Mouse (Mus musculus) liver, embryonic 16.5 days (tissue): ENCODE measurements at regions not wholly inside any gene's neighbourhood (a gene's known extent, or its start where the extent isn't known, plus 50 kb on each side); places are given as distances from the start of the nearest gene placed in this dataset.

Experiments
- ATAC-seq: fragments of 200-750 bp; cut with Nextera tagmentation; 2 replicates; pipeline ENCODE4 v1.8.0; 2017; ENCODE audit warnings: low read depth, mild to moderate bottlenecking, moderate number of reproducible peaks, moderate library complexity
- H3K27ac ChIP-seq: fragments of 300-500 bp; sonication (generic); 2 replicates; pipeline ENCODE4 v1.5.1; 2014; ENCODE audit warnings: mild to moderate bottlenecking, low read length
- H3K27me3 ChIP-seq: fragments of 300-500 bp; sonication (generic); 2 replicates; pipeline ENCODE4 v1.6.1; 2014; ENCODE audit warnings: low read depth, low read length, mixed read lengths; ENCODE audit not compliant: control insufficient read depth, insufficient read depth
- H3K36me3 ChIP-seq: fragments of 300-500 bp; sonication (generic); 2 replicates; pipeline ENCODE4 v1.6.1; 2014; ENCODE audit warnings: mild to moderate bottlenecking; ENCODE audit not compliant: control insufficient read depth, insufficient read depth
- H3K4me1 ChIP-seq: fragments of 300-500 bp; sonication (generic); 2 replicates; pipeline ENCODE4 v1.6.1; 2014; ENCODE audit warnings: low read depth, low read length, mixed read lengths; ENCODE audit not compliant: control insufficient read depth
- H3K4me2 ChIP-seq: fragments of 300-500 bp; sonication (generic); 2 replicates; pipeline ENCODE4 v1.6.1; 2014; ENCODE audit warnings: low read depth, low read length, mixed read lengths
- H3K4me3 ChIP-seq: fragments of 300-500 bp; sonication (generic); 2 replicates; pipeline ENCODE4 v1.5.1; 2014; ENCODE audit warnings: low read depth, mild to moderate bottlenecking, low read length
- H3K9ac ChIP-seq: fragments of 300-500 bp; sonication (generic); 2 replicates; pipeline ENCODE4 v1.6.1; 2014; ENCODE audit warnings: low read depth, low read length
- H3K9me3 ChIP-seq: fragments of 300-500 bp; sonication (generic); replicated peaks from 2 replicates; pipeline ENCODE4 v1.6.1; 2016; ENCODE audit warnings: low read length; ENCODE audit not compliant: control insufficient read depth
- WGBS: fragments of 180-500 bp; shearing (Covaris S2); extraction: QIAGEN DNeasy Blood & Tissue Kit; methylation state at CpG from one replicate; pipeline ENCODE4 v1.1.7; 2014; ENCODE audit not compliant: insufficient replicate concordance; 5-methylcytosine and 5-hydroxymethylcytosine counted together

DNA sequence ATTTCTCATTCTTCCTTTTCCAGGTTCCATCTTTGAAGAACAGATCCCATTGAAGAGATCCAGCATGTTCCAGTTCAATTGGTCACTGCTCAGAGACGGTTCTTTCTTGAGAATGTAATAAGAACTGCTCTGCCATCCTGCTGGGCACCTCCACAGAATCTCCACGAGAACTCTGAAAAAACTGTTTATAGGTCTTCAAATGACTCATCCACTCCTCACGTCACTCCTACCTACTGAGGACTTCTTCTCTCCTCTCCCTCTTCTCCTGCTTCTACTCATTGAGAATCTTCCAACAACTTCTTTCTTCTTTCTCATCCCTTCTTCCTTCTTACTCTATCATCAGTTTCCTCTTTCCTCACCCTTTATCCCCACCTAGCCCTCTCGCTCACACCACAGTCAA, 294.6 kb upstream of the Adgrl2 start:
- WGBS = 70% methylated on average over 4 of the region's 4 CpGs
- Histone ChIP-seq H3K4me3 (no peak overlapping the region), H3K4me2 (no peak overlapping the region), H3K36me3 (no peaks in the 10 kb centered on the region), H3K9ac (no peak overlapping the region), H3K27ac (no peak overlapping the region), H3K9me3 (no peaks in the 10 kb centered on the region), H3K4me1 (no peaks in the 10 kb centered on the region), H3K27me3 (no peaks in the 10 kb centered on the region)
- no peak for ATAC-seq

DNA sequence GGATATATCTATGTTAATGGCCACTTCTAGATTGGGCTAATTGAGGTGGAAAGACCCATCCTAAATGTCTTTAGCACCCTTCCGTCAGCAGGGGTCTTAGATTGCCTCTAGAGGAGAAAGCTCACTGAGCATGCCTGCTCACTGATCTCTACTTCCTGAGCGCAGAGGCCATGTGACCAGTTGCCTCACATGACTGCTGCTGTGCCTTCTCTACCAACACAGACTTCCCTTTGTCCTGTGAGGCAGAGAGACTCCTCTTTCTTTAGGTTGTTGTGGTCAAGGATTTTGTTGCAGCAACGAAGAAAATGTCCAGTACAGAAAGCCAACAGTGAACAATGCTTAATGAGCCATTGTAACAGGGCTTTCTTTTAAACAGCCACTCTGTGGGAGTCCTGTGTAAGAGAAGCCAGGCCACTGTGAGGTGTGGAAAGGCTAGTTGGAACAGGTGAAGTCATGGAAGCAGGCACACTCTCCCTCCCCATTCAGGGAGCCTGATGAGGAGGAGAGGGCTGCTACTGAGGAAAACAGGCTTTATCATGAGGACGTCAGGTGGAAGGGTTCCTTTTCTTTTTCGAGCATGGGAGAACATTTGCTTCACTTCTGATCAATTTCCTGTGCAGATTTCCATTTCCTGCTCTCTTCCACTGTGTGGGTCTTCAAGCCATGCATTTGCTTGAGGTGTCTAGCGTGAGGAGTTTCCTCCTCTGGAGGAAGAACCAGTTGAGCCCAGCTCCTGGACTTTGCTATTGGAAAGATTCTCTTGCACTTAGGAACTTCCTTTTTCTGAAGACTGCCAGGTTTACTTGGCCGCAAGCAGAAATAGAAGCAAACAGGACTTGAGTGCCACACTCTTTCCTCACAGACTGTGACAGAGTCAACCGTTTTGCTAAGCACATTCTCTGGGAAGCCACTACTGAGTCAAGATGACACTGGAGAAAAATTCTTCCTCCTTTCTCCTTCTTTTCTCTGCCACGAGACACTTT, 290.7 kb upstream of the Adgrl2 start:
- WGBS = 36% methylated on average over 9 of the region's 9 CpGs
- H3K4me3 ChIP-seq = no peak overlapping the region
- no peak overlapping the region for H3K9ac ChIP-seq
- no peaks in the 10 kb centered on the region for H3K27me3 ChIP-seq
- no peak overlapping the region for H3K4me2 ChIP-seq
- H3K9me3 ChIP-seq = no peaks in the 10 kb centered on the region
- H3K36me3 ChIP-seq = no peaks in the 10 kb centered on the region
- no peak overlapping the region for H3K27ac ChIP-seq
- no peaks in the 10 kb centered on the region for H3K4me1 ChIP-seq
- ATAC-seq = 0 out of 2 replicates have a peak, but pooled peaks have one; percentile 41

DNA sequence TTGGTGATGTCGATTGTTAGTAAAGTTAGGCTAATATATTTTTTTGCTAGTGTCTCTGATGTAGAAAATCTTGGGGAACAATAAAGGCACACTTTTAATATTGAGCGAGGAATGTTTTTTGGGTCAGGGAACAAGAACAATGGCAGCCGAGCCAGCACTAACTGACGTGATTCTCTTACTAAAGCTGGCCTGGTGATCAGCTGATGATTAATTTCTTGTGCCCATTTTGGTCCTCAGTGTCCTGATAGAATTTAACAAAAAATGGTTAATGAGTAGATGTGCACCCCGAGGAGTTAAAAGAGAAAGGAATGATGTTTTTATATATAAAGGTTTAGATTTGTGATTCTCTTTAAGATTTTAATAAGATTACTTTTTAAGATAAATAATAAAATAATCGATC, 289.0 kb upstream of the Adgrl2 start:
- ATAC-seq = no peak
- Histone ChIP-seq H3K4me1 (no peaks in the 10 kb centered on the region; the same call in 1 of the 2 replicates), H3K9ac (no peak overlapping the region), H3K27me3 (no peaks in the 10 kb centered on the region), H3K36me3 (no peaks in the 10 kb centered on the region), H3K9me3 (no peaks in the 10 kb centered on the region), H3K4me3 (no peak overlapping the region), H3K4me2 (no peak overlapping the region), H3K27ac (no peak overlapping the region)
- 70% methylated on average over 6 of the region's 6 CpGs for WGBS

DNA sequence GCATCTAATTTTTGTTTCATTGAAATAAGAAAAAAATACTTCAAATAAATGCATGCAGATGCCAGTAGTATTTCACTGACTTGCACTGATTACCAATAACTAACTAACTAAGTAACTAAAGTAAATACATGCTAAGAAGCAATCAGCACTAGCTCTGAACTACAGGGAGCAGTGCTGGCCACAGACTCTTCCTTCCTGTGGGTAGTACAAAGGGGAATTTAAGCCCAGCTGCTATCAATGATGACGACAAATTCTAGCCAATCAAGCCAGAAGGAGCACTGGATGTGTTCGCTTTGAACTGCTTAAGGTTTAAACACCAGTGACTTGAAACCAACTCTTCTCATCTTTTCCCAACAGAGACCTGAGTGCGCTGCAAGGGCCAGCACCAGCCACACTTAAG, 287.5 kb upstream of the Adgrl2 start:
- H3K4me3 ChIP-seq = no peak overlapping the region
- 46% methylated on average over 3 of the region's 3 CpGs for WGBS
- no peaks in the 10 kb centered on the region; the same call in 1 of the 2 replicates for H3K4me1 ChIP-seq
- no peak overlapping the region for H3K4me2 ChIP-seq
- H3K36me3 ChIP-seq = no peaks in the 10 kb centered on the region
- H3K27me3 ChIP-seq = no peaks in the 10 kb centered on the region
- ATAC-seq = no peak
- H3K27ac ChIP-seq = no peak overlapping the region
- H3K9me3 ChIP-seq = no peaks in the 10 kb centered on the region
- no peak overlapping the region for H3K9ac ChIP-seq

DNA sequence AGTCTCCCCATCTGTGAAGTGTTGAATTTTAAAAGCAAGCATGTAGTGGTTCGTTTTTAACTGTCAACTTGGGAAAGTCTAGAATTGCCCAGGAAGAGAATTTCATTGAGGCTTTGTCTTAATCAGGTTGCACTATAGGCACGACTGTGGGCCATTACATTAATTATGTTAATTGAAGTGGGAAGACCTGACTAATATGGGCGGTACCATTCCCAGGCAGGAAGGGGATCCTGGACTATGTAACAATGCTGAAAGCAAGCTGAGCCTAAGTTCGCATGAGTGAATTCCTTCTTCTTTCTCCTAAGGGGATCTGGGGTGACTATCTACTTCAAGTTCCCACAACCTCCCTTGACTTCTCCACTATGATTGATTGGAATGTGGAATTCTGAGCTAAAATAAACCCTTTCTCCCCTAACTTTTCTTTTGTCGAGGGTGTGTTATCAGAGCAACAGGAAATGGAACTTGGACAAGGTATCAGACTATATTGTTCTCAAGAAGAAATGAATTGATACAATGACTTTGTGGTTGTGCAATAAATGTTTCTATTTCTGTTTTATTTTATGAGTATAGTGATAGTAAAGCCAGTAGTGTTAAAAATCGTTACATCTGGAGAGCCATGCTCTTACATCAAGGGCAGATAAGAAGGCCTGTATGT, 285.2 kb upstream of the Adgrl2 start:
- WGBS = 48% methylated on average over 6 of the region's 6 CpGs
- Histone ChIP-seq H3K9me3 (no peaks in the 10 kb centered on the region), H3K4me2 (no peak overlapping the region), H3K4me1 (no peaks in the 10 kb centered on the region; the same call in 1 of the 2 replicates), H3K27ac (no peak overlapping the region), H3K9ac (no peak overlapping the region), H3K36me3 (no peaks in the 10 kb centered on the region), H3K27me3 (no peaks in the 10 kb centered on the region), H3K4me3 (no peak overlapping the region)
- ATAC-seq = no peak

DNA sequence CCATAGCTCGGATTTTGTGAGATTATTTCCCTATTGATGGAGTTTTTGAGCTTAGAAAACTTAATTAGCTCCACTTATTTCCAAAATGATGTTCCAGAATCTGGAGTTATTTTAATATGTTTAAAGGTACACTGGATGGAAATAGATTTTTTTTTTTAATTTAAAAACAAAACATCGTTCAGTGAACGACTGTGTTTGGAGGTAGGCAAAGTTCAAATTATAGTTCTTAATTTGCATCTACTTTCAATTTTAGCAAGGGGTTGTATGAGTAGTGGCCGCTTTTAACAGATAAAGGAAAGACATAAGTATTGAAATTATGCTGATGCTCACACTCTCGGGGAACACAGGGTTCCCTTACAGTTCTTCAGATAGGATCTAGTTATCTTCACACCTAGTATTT, 284.6 kb upstream of the Adgrl2 start:
- Histone ChIP-seq H3K27ac (no peak overlapping the region), H3K9me3 (no peaks in the 10 kb centered on the region), H3K36me3 (no peaks in the 10 kb centered on the region), H3K4me3 (no peak overlapping the region), H3K4me1 (no peaks in the 10 kb centered on the region; the same call in 1 of the 2 replicates), H3K4me2 (no peak overlapping the region), H3K9ac (no peak overlapping the region), H3K27me3 (no peaks in the 10 kb centered on the region)
- no peak for ATAC-seq
- WGBS = 60% methylated on average over 5 of the region's 5 CpGs

DNA sequence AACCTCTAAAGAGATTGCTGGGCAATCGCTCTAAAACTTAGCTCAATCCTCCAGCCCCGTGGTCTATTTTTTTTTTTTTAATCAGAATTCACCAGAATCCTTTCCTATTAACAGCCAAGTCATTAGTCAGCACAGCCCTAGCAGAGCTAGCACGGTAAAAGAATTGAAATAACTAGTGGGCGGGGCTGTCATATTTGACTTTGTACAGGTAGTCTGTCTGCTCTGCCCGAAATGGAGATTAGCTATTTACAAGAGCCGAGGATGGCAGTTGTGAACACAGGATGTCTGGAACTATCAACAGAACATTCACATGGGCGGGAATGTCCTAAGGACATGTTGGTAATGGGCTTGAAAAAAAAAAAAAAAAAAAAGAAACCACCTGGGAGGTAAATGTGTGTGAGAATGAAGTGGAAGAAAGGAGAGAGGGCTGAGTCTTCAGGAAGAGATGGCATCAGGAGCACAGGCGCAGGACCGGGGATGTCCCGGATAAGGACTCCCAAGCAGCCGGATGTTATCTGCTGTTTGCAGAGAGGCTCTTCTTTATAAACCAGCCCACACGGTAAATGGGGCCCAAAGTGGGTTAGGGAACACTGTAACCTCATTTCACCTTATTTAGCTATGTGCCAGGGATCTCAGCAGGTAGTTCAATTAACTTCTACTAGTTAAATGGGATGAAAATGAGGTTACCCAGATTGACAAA, 283.8 kb upstream of the Adgrl2 start:
- H3K9ac ChIP-seq = no peak overlapping the region
- H3K4me1 ChIP-seq = no peaks in the 10 kb centered on the region; the same call in 1 of the 2 replicates
- no peaks in the 10 kb centered on the region for H3K36me3 ChIP-seq
- no peaks in the 10 kb centered on the region for H3K27me3 ChIP-seq
- H3K4me3 ChIP-seq = no peak overlapping the region
- H3K4me2 ChIP-seq = peak overlapping the region; percentile 19; the same call in 1 of the 2 replicates
- H3K9me3 ChIP-seq = no peaks in the 10 kb centered on the region
- WGBS = 18% methylated on average over 12 of the region's 12 CpGs
- H3K27ac ChIP-seq = no peak overlapping the region
- ATAC-seq = no peak

DNA sequence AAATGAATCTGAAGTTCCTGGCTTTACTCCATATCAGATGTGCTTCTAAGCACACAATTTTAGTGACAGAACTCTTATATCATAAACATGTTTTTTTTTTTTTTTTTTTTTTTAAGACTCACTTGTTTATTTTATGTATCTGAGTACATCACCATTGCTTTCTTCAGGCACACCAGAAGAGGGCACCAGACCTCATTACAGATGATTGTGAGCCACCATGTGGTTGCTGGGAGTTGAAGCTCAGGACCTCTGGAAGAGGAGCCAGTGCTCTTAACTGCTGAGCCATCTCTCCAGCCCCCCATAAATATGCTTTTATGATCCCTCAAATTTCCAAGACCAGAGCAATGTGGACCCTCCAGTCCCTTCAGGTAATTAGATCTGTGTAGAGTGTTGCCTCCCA, 280.1 kb upstream of the Adgrl2 start:
- no peak overlapping the region for H3K4me3 ChIP-seq
- H3K4me2 ChIP-seq = no peak overlapping the region
- H3K4me1 ChIP-seq = no peaks in the 10 kb centered on the region; the same call in 1 of the 2 replicates
- no peaks in the 10 kb centered on the region for H3K36me3 ChIP-seq
- no peaks in the 10 kb centered on the region for H3K9me3 ChIP-seq
- no peak overlapping the region for H3K9ac ChIP-seq
- no peak overlapping the region for H3K27ac ChIP-seq
- no peak for ATAC-seq
- H3K27me3 ChIP-seq = no peaks in the 10 kb centered on the region
